Mouse (Mus musculus): Measurements from ENCODE around the gene Cep89. TPM values are rescaled to one million over a fixed set of nuclear protein-coding genes. Genes with fewer than 3 reads are reported as not detected.

Cep89 gene
- total RNA-seq (2021) = 1 to 10 TPM; 5.5 to 6.6 TPM
- long read RNA-seq, experiment 1, transcript Cep89-201 (19 exons, 2,610 nt) = major isoform, 8 of 16 reads
- long read RNA-seq, experiment 1, partial matches to known transcripts = 2 of 16 reads
- long read RNA-seq, experiment 1, other reads (novel, unspliced or antisense) = 6 of 16 reads
- long read RNA-seq, experiment 2, partial matches to known transcripts = 1 of 7 reads
- long read RNA-seq, experiment 2, other reads (novel, unspliced or antisense) = 3 of 7 reads

- DNase-seq = peak; percentile 78
Measured at GRCm38 (mm10) chr7:35396542-35397168, at the start of gene Cep89, which contains the start of gene Faap24. Gene Cep89 (plus strand): TSS chr7:35397035. Gene Faap24 (minus strand): TSS chr7:35396836.

DNA sequence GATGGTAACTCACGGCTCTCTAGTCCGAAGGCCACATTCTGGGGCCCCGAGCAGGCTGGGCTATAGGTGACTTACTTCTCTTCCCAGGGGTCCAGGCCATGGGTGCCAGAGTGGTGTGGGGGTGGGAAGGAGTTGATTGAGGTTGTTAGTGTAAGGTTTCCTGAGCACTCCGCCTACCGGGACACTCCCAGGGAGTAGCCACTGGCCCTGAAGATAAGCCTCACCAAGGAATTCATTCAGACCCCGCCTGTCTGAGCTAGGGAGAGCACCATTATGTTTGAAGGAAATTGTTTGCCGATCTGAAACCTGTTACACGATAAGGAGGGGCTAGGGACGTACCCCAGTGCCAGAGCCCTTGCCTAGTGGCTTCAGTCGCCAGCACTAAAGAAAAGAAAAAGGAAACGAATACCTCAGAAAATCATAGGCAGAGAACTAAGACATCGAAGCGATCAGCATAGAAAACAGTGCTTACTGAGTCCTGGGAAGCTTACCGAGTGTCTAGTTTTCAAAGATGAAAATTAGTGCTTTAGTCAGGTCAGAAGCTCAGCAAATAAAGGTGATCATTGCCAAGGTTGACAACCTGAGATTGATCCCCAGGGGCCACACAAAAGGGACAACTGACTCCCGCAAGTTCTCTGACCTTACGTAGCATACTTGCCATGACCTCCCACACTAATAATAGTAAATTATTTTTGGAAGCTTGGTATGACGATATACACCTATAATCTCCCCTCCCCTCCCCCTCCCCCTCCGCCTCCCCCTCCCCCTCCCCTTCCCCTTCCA, 48.7 kb upstream of the Cep89 start:
- DNase-seq = no peak

DNA sequence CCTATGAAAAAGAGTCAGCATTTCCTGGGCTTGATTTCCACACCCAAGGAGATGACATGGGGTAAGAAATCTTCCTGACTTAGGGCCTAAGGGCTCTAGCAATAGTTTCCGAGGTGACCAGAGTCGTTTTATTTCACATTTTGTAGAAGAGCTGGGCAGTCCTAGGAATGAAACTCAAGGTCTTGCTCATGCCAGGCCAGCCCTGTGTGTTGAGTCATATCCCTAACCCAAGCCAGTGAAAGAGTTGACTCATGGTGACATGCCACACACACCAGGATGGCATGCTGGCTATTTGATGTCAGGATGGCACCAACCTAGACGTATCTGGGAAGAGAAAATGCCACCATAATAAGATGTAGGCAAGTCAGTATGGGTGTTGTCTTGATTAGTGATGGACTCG, 47.8 kb upstream of the Cep89 start:
- no peak for DNase-seq

DNA sequence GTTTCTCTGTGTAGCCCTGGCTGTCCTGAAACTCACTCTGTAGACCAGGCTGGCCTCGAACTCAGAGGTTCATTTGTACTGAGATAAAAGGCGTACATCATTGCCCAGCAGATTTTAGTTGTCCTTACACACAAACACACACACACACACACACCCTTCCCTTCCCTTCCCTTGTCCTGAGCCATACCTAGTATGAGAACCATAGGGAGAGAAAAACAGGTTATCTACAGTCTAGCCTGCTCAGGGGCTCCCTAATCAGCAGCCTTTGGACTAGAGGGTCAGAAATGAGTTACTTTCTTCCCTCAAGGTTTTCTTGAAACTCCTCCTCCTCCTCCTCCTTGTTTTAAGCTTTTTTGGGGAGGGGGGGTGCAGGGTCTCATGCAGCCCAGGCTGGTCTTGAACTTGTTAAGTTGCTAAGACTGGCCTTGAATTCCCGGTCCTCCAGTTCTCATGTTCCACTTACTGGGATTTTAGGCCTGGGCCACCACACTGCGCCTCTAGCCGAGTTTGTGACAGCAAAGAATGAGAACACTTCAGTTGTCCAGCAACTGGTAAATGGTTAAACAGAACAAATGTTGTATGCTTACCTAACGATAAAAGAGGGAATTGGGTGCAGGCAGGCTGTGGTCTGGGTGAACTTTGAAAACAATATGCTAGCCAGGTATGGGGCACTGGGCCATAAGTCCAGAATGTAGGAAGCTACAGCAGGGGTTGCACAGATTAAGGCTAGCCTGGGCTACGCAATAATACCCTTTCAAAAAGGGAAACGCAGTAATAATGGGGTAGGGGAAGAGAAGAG, 46.8 kb upstream of the Cep89 start:
- DNase-seq = no peak

- DNase-seq = no peak
Measured at GRCm38 (mm10) chr7:35351155-35351554, 45.7 kb upstream of the Cep89 start.

GRCm38 (mm10) chr7:35353306-35353705, 43.5 kb upstream of the Cep89 start:
- DNase-seq = no peak

GRCm38 (mm10) chr7:35355303-35355872, 41.4 kb upstream of the Cep89 start:
- DNase-seq = no peak

DNA sequence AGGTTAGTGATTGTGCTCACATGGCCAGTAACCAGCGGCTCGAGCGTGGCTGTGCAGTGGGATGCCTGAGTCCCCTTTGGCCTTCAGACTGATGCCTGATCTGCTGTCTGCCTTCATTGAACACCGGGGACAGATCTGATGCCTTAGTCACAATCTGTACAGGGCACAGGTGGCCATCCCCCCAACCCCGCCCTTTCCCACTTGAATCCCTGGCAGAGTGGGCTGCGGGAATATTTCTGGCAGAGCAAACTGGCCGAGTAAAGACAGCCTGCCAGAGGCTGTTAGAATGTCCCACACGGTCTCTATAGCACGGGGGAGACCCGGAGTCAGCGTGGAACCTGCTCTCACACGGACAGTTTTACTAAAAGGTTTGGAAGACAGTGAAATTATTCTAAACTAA, 39.2 kb upstream of the Cep89 start:
- no peak for DNase-seq

- DNase-seq = no peak
Measured at GRCm38 (mm10) chr7:35362253-35362652, 34.6 kb upstream of the Cep89 start.

- no peak for DNase-seq
Measured at GRCm38 (mm10) chr7:35362868-35363267, 34.0 kb upstream of the Cep89 start.

- DNase-seq = no peak
Measured at GRCm38 (mm10) chr7:35365161-35365910, 31.5 kb upstream of the Cep89 start.

DNA sequence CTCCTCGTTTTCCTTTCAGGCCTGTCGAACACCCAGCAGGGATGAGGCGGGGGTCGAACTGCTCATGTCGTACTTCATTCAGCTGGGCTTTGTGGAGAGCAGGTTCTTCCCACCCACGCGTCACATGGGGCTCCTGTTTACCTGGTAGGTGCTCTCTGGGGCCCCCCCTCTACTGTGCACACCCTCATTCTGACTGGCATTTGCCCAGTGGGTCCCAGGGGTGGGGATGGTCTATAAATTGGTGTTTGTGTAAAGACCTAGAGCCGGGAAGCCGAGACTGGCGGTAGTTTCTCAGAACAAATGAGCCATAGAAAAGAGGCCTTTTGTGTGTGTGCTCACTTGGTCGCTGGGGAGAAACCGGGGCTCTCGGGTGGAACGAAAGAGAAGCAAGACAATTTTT, 25.7 kb upstream of the Cep89 start:
- no peak for DNase-seq

DNA sequence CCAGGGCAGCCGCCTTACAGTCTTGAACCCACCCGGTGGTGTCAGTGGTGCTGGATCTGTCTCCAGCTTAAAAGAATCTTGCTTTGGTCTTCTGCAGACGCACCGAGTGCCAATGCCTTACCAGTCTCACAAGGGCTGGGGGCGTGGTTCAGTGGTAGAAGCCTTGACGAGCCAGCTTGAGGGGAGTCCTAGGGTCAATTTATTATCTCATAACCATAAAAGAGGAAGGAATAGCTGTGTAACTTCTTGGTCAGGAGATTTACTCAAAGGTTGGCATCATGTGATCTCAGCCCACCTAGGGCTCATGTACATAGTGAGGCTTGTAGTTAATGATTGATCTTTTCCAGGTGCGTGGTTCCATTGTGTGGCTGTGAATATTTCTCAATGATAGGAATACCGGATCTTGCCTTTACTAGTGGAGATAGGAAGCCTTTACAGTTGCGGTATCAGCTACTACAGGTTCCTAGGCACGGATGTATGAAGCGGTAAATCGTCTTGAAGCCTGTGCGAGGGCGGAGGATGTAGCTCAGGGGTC, 24.3 kb upstream of the Cep89 start:
- no peak for DNase-seq

- no peak for DNase-seq
Measured at GRCm38 (mm10) chr7:35373146-35373989, 23.5 kb upstream of the Cep89 start.

DNA sequence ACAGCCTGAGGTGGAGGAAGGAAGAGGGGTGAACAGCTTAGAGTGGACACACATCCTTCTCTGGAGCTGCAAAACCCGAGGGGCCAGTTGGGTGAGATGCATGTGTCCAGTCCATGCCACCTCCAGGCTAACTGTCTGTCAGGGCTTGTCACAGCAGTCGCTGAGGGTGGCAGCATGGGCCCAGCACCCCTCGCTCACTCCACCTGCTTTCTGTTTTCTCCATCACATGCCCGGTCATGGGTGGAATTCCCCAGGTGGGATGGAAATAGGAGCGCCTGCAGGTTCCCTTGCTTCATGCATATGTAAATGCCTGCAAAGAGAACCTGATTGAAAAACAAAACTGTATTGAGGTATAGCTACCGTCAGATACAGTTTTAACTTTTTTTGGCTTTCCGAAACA, 22.6 kb upstream of the Cep89 start:
- DNase-seq = no peak

DNA sequence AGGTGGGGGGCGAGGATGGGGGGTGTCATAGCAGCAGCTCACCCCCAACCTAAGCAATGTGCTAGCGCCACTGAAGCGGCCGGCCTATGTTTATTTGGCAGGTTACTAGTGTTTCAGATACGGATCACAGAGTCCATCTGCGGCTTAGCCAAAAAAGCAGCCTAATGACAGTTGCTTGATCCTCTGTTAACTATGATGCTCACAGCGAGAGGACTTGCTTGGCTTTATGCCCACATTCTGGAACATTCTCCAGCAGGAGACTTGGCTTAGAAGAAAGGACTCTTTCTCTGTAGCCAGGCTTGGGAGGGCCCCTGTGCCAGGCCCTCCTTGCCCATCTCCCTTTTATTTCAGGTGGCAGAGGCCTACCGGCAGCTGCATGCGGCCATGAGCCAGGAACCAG, 20.2 kb upstream of the Cep89 start:
- DNase-seq = no peak

DNA sequence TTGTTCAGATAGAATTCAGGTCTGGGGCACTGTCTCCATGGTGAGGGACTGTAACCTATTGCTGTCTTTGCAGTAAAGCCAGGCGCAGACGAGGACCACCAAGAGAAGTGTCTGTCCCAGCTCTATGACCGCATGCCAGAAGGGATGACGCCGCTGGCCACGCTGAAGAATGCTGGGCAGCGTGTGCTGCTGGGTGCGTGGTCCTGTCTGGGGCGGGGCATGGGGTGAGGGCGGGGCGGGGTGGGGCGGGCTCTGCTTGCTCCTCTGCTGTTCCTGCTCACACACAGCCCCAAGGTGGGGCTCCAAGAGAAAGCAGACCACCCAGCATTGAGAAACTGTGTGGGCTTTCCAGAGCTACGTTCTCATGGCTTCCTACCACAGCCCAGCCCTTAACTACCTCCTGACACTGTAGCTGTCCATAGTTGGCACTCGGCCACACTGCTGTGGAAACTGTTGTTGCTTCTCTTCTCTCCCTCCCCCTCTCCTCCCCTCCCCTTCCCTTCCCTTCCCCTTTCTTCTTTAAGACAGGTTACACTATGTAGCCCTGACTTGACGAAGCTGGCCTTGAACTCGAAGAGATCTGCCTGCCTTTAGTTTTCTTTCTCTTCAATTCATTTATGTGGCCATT, 17.2 kb upstream of the Cep89 start:
- DNase-seq = peak; percentile 10

GRCm38 (mm10) chr7:35380351-35380750, 16.5 kb upstream of the Cep89 start:
- no peak for DNase-seq

GRCm38 (mm10) chr7:35381861-35382260, 15.0 kb upstream of the Cep89 start:
- no peak for DNase-seq
